Mouse (Mus musculus): ENCODE data around the gene Cers6.

Cers6 gene

DNA sequence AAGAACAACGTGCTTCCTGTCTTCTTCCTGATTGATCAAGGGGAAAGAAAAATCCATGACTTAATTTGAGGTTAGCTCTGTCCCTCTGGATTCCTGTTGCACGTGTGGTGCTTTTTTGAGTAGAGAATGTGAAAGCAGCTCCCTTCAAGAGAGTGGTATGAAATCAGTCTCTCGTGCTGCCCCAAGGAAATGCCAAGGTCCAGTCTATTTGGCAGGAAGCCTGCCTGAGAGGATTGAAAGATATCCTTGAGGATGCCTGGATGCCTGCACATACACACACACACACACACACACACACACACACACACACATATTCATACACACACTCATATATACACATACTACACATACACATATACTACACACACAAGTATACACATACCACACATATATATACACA is 287.4 kb downstream of the Cers6 start:
- no peak for DNase-seq (ENCODE audit: low read depth in 2 of 2, low spot score in 2 of 2)

DNA sequence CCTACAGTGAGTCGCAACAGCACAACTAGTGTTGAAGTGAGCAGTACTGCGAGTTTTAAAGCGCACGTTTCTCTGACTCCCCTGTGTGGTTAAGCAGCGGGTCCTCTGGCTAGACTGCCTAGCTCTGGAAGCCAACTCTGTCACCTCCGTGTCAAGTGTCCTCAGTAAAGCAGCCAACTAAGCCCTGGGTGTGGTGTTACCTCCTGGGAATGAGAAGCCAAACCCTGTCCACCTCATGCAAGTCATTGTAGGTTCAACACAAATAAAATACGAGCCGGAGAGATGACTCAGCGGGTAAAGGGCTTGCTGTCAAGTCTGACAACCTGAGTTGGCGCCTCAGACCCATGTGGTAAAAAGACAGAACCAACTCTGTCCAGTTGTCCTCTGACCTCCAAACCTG is 287.9 kb downstream of the Cers6 start:
- no peak for DNase-seq (ENCODE audit: low read depth in 2 of 2, low spot score in 2 of 2)

DNA sequence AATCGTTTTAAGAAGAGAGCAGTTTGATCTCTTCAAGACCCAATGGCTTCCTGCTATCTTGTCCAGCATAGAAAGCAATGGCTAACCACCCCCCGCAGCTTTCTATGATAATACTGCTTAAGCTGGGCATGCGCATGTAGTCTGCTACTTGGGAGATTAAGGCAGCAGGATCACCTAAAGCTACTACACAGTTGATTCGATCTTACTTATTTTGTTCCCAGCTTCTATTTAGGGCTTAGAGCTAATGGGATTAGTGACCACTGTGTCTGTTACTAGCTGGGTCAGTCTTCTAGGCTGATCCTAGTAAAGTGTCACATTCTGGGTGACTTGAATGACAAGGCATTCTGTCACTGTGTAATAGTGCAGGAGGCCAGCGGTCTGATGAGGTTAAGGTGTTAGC is 289.6 kb downstream of the Cers6 start:
- DNase-seq (ENCODE audit: low read depth in 2 of 2, low spot score in 2 of 2) = no peak

DNA sequence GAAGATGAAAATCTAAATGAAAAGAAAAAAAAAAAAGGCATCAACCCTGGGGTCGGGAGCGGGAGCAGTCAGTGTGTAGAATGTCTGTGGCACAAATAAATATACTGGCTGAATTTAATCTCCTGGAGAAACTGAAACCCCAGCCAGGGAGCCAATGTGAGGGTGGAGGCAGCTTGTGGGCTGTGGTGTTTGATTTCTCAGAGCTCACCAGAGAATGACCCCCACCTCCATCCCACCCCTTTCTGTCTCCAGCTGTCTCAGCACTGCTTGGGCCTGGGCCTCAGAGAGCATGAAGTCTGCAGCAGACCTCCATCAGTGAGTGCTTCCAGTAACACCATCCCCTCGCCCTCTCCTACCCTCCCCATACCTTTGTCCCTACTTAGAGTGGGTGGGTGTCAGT is 294.6 kb downstream of the Cers6 start:
- DNase-seq (ENCODE audit: low read depth in 2 of 2, low spot score in 2 of 2) = no peak

DNA sequence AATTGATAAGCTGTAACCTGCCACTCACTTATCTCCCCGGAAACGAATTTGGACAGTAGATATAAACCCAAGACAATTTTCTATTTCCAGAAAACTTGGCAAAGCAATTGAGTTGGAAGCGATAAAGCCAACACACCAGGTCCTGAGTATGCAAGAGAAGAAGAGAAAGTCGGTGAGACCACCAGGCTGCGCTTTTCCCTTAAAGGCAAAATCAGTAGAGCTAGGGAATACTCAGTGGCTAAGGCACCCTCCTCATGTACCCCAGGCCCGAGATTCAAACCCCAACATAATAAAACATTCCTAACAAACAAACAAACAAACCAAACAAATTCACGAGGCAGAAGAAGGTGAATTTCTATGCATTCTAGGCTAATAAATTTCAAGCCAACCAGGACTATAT is 295.0 kb downstream of the Cers6 start:
- DNase-seq (ENCODE audit: low read depth in 2 of 2, low spot score in 2 of 2) = no peak

DNA sequence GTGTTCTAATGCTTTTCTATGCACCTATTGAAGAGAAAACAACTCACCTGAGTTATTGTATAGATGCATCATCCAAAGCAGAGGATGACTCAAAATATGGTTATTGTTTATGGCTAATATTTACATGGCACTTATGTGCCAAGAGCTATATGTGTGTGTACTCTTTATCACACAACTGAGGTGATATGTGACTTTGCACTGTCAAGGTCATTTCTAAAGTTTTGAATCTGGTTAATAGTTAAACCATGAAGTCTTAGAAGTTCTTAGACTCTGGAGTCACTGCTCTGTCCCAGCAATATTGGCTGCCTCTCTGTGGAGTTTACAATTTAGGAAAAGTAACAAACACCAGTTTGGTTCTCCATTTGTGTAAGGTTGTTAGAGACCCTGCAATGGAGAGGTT is 297.7 kb downstream of the Cers6 start:
- DNase-seq (ENCODE audit: low read depth in 2 of 2, low spot score in 2 of 2) = no peak

Data from CD8-positive naive resting alpha-beta T cell, adult 2 months (primary cell).